Mouse (Mus musculus) heart, postnatal 0 days (tissue): Measurements from ENCODE around the gene Emb.

Experiments
- CTCF ChIP-seq: IDR thresholded peaks from 2 replicates; pipeline ENCODE4 v1.5.1; 2016; ENCODE audit warnings: antibody characterized with exemption, control low read depth, low read depth
- EP300 ChIP-seq: IDR thresholded peaks from 2 replicates; pipeline ENCODE4 v1.6.1; 2016; ENCODE audit warnings: antibody characterized with exemption, low read depth

DNA sequence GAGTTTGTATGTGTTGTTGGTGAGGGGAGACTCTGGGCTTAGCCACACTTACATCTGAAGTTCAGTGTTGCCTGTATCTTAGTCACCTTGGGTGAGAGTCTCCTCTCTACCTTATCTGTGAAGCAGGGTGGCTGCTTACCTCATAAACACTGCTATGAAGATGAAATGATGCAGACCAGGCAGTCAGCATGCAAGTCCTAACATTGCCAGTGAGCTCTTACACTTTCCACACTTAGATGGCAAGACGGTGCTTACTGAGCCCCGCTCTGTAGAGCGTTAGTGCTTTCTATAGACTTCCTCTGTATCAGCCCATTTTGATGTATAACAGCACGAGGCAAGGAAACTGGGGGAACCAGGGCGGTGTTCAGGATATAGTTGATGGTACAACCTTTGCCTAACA is 34.3 kb downstream of the Emb start:
- TF ChIP-seq CTCF (no peak), EP300 (no peak)
